ENCODE assay signal across 9 mouse cellular contexts in genomic region chr13:105055374-105055773, GRCm38 (mm10). TPM values are rescaled to one million over a fixed set of nuclear protein-coding genes. Genes with fewer than 3 reads are reported as not detected.
DNase-seq lines count a peak whose midpoint lies in the region; ATAC-seq lines count a peak whose summit lies in the region.
"Had no signal": no experiment of that assay in that cellular context is flagged by ENCODE, and none has a peak within 500 bp of the region (broad histone marks: within the 10 kb centered on the region; RNA-seq: fewer than 3 reads in every experiment).

No protein-coding gene starts in this region.

- H3K4me2 ChIP-seq in neural tube, embryonic 11.5 days (ENCODE audit: low read depth) = peak overlapping the region; percentile 82
- H3K4me2 ChIP-seq in heart, embryonic 11.5 days = peak overlapping the region; percentile 77

- no peak overlapping the region for H3K9ac ChIP-seq in neural tube, embryonic 11.5 days (ENCODE audit: low read length)
- H3K9ac ChIP-seq in heart, embryonic 11.5 days (ENCODE audit: low read depth, low read length) = no peak overlapping the region

- H3K36me3 ChIP-seq in neural tube, embryonic 11.5 days (ENCODE audit: control insufficient read depth, insufficient read depth, low read length) = no peaks in the 10 kb centered on the region
- H3K36me3 ChIP-seq in heart, embryonic 11.5 days (ENCODE audit: control insufficient read depth, insufficient read depth, low read length) = no peaks in the 10 kb centered on the region
- H3K36me3 ChIP-seq in midbrain, embryonic 10.5 days = no peaks in the 10 kb centered on the region

- H3K4me3 ChIP-seq in neural tube, embryonic 11.5 days (ENCODE audit: low read depth, low read length) = no peak overlapping the region
- peak overlapping the region; percentile 67 for H3K4me3 ChIP-seq in heart, embryonic 11.5 days (ENCODE audit: low read depth, low read length)
- peak overlapping the region; percentile 77 for H3K4me3 ChIP-seq in midbrain, embryonic 10.5 days
- H3K4me3 ChIP-seq: myocyte had no signal

- ATAC-seq in neural tube, embryonic 11.5 days (ENCODE audit: insufficient read depth, low FRiP score, low TSS enrichment) = no peak
- ATAC-seq in heart, embryonic 11.5 days (replicated peaks; ENCODE audit: insufficient number of reproducible peaks, low FRiP score, low TSS enrichment) = no peak; the same call in 1 of the 2 replicates
- no peak for ATAC-seq in monocyte, adult 5-6 weeks (replicated peaks; ENCODE audit: insufficient number of reproducible peaks, low FRiP score, low TSS enrichment, poor library complexity, severe bottlenecking)
- ATAC-seq in erythroblast, adult 5-6 weeks (replicated peaks; ENCODE audit: low FRiP score, poor library complexity, severe bottlenecking) = no peak

- peaks cover 9% of the 10 kb centered on the region; the same call in 1 of the 2 replicates for H3K27me3 ChIP-seq in neural tube, embryonic 11.5 days (ENCODE audit: control insufficient read depth, insufficient read depth, low read length)
- H3K27me3 ChIP-seq in heart, embryonic 11.5 days (ENCODE audit: control insufficient read depth, insufficient read depth, low read length) = no peaks in the 10 kb centered on the region
- H3K27me3 ChIP-seq in midbrain, embryonic 10.5 days (ENCODE audit: low read depth, poor library complexity, severe bottlenecking) = peaks cover 46% of the 10 kb centered on the region

- H3K4me1 ChIP-seq in neural tube, embryonic 11.5 days (ENCODE audit: control insufficient read depth, insufficient read depth, low read length) = no peaks in the 10 kb centered on the region
- H3K4me1 ChIP-seq in heart, embryonic 11.5 days (ENCODE audit: control insufficient read depth, insufficient read depth, low read length) = no peaks in the 10 kb centered on the region
- H3K4me1 ChIP-seq in midbrain, embryonic 10.5 days = peaks cover 21% of the 10 kb centered on the region

- 14% methylated on average over 5 of the region's 5 CpGs for WGBS in neural tube, embryonic 11.5 days
- 20% methylated on average over 5 of the region's 5 CpGs for WGBS in heart, embryonic 11.5 days (ENCODE audit: insufficient replicate concordance)
- 17% methylated on average over 5 of the region's 5 CpGs for WGBS in midbrain, embryonic 10.5 days

- H3K27ac ChIP-seq in neural tube, embryonic 11.5 days (ENCODE audit: low read depth, low read length) = no peak overlapping the region
- H3K27ac ChIP-seq in heart, embryonic 11.5 days (ENCODE audit: low read depth, low read length) = no peak overlapping the region
- no peak overlapping the region for H3K27ac ChIP-seq in midbrain, embryonic 10.5 days (replicated peaks)

- no peaks in the 10 kb centered on the region for H3K9me3 ChIP-seq in neural tube, embryonic 11.5 days (ENCODE audit: control insufficient read depth, low read length)
- H3K9me3 ChIP-seq in heart, embryonic 11.5 days (replicated peaks; ENCODE audit: control insufficient read depth, low read length) = no peaks in the 10 kb centered on the region
- H3K9me3 ChIP-seq in midbrain, embryonic 10.5 days (replicated peaks) = no peaks in the 10 kb centered on the region

- DNase-seq in neural tube, embryonic 11.5 days (ENCODE audit: low spot score) = no peak
- no peak for DNase-seq in neural tube, embryonic 10.5 days (ENCODE audit: extremely low spot score, low spot score)
- peak; percentile 38 for DNase-seq in kidney, postnatal 14 days
- DNase-seq in midbrain, embryonic 10.5 days (ENCODE audit: low spot score) = peak; percentile 31
- no peak for DNase-seq in frontal cortex, postnatal 10 days (ENCODE audit: low spot score in 2 of 2)

RNA-seq across cellular contexts. Expression of gene Rgs7bp, which starts 0.6 kb away (rescaled TPM):
- 1.7 and 2.3 TPM in 2 replicates for polyA plus RNA-seq in neural tube, embryonic 11.5 days (2014; fragmentation: Nextera tagmentation; extraction: Ambion mirVana)
- 3.0 and 3.4 TPM in 2 replicates for polyA plus RNA-seq in heart, embryonic 11.5 days (2014; fragmentation: Nextera tagmentation; extraction: Ambion mirVana)
- 0.57 and 0.92 TPM in 2 replicates for polyA plus RNA-seq in midbrain, embryonic 10.5 days (2016; fragmentation: Nextera tagmentation; extraction: Ambion mirVana)
- total RNA-seq in monocyte, adult 5-6 weeks (2017) = not detected in 3 replicates
- not detected in 2 replicates for total RNA-seq in erythroblast, adult 5-6 weeks (2015; ENCODE audit: low replicate concordance)
- 0.17 and 0.42 TPM in 2 replicates for total RNA-seq in erythroblast, adult 5-6 weeks (2017; ENCODE audit: low replicate concordance)

RNA-seq across cellular contexts. Expression of gene 4933425L06Rik, which starts 26.5 kb away (rescaled TPM):
- not detected in 2 replicates for polyA plus RNA-seq in neural tube, embryonic 11.5 days (2014; fragmentation: Nextera tagmentation; extraction: Ambion mirVana)
- polyA plus RNA-seq in heart, embryonic 11.5 days (2014; fragmentation: Nextera tagmentation; extraction: Ambion mirVana) = not detected in 2 replicates
- not detected in 2 replicates for polyA plus RNA-seq in midbrain, embryonic 10.5 days (2016; fragmentation: Nextera tagmentation; extraction: Ambion mirVana)
- total RNA-seq in monocyte, adult 5-6 weeks (2017) = not detected in 3 replicates
- total RNA-seq in erythroblast, adult 5-6 weeks (2015; ENCODE audit: low replicate concordance) = not detected in 2 replicates
- not detected in 2 replicates for total RNA-seq in erythroblast, adult 5-6 weeks (2017; ENCODE audit: low replicate concordance)
- polyA plus RNA-seq: myocyte had no signal

Comparison
In these comparisons a context has a peak if more than half of its experiments do, and no peak if none do; other contexts are left out.
1. DNase-seq: peak in kidney, postnatal 14 days (single experiment) and midbrain, embryonic 10.5 days (single experiment); none in neural tube, embryonic 11.5 days (single experiment), neural tube, embryonic 10.5 days (single experiment) and frontal cortex, postnatal 10 days (0 of 2).